Mouse (Mus musculus) G1E (cell line): ENCODE results near the gene Serping1.

Source experiments
- CTCF ChIP-seq: IDR thresholded peaks from 2 replicates; pipeline ENCODE4 v1.5.1; 2012; ENCODE audit warnings: low read depth, low read length, inconsistent platforms, mixed read lengths
- POLR2AphosphoS5 ChIP-seq: IDR thresholded peaks from 2 replicates; pipeline ENCODE4 v1.6.1; 2012; ENCODE audit warnings: low read depth, low read length, inconsistent platforms; ENCODE audit not compliant: insufficient replicate concordance

DNA sequence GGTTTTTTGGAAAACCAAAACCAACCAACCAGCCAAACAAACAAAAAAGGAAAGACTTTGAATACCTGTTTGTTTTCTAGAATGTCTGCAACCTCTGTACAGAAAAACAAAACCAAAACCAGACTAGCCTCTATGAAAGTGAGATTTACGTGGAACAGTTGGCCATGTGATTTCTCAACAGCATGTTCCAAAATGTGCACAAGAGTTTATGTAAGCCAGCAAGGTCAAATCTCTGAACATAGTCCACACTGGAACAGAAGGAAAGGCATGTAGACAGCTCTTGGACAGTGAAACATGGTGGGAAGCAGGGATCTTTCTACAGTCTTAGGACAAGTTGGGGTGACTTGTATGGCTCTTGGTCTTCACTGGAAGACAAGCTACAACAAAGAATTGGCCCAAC, 13.4 kb downstream of the Serping1 start:
- TF ChIP-seq CTCF (no peak), POLR2AphosphoS5 (no peak)
